Mouse (Mus musculus) myocyte (in vitro differentiated cells): ENCODE results near the gene Gm20388.

Experiments used
- CEBPB ChIP-seq: IDR thresholded peaks from 2 replicates; pipeline ENCODE4 v1.6.1; 2011; ENCODE audit warnings: mild to moderate bottlenecking, moderate library complexity; ENCODE audit not compliant: poor library complexity, insufficient read depth, severe bottlenecking
- E2F4 ChIP-seq: IDR thresholded peaks from one replicate; pipeline ENCODE4 v1.6.1; 2011; ENCODE audit warnings: mild to moderate bottlenecking, control low read depth, moderate library complexity; ENCODE audit not compliant: insufficient read depth
- MAX ChIP-seq: IDR thresholded peaks from one replicate; pipeline ENCODE4 v1.6.1; 2011; ENCODE audit warnings: low read depth, mild to moderate bottlenecking, control low read depth
- MYOD1 ChIP-seq, 3 experiments: IDR thresholded peaks; one replicate each; pipeline ENCODE4 v1.6.1; 2011; ENCODE audit warnings: control low read depth in 2 of 3, low read depth in 2 of 3, mild to moderate bottlenecking in 2 of 3, moderate library complexity in 1 of 3; ENCODE audit not compliant: insufficient read length in 2 of 3, control insufficient read depth in 1 of 3
- MYOG ChIP-seq, 3 experiments: IDR thresholded peaks; one replicate each; pipeline ENCODE4 v1.6.1; 2011; ENCODE audit warnings: control low read depth in 2 of 3, low read depth in 2 of 3, mild to moderate bottlenecking in 2 of 3; ENCODE audit not compliant: insufficient read length in 2 of 3, control insufficient read depth in 1 of 3, insufficient read depth in 1 of 3
- POLR2A ChIP-seq: IDR thresholded peaks from one replicate; pipeline ENCODE4 v1.6.1; 2011; ENCODE audit warnings: low read depth, mild to moderate bottlenecking, control low read depth, moderate library complexity; ENCODE audit not compliant: insufficient read length
- POLR2AphosphoS2 ChIP-seq: IDR thresholded peaks from one replicate; pipeline ENCODE4 v1.6.1; 2011; ENCODE audit warnings: low read depth, control low read depth; ENCODE audit not compliant: insufficient read length
- TCF12 ChIP-seq: IDR thresholded peaks from one replicate; pipeline ENCODE4 v1.6.1; 2011; ENCODE audit warnings: mild to moderate bottlenecking, control low read depth; ENCODE audit not compliant: poor library complexity, insufficient read depth, severe bottlenecking
- USF1 ChIP-seq: IDR thresholded peaks from one replicate; pipeline ENCODE4 v1.6.1; 2011; ENCODE audit warnings: low read depth, mild to moderate bottlenecking, control low read depth, moderate library complexity

GRCm38 (mm10) chr8:123896774-123897173 is 3986.1 kb downstream of the Gm20388 start:
- TF ChIP-seq POLR2A (no peak), MYOG (IDR thresholded peaks at IDR 0.05; ENCODE audit: control insufficient read depth in 1 of 3, insufficient read depth in 1 of 3, insufficient read length in 2 of 3, low read depth in 2 of 3) (no peak), POLR2AphosphoS2 (no peak), CEBPB (no peak), E2F4 (no peak), USF1 (no peak), TCF12 (no peak), MAX (no peak), MYOD1 (IDR thresholded peaks at IDR 0.05; ENCODE audit: control insufficient read depth in 1 of 3, insufficient read length in 2 of 3, low read depth in 2 of 3) (no peak)
